Mouse (Mus musculus) forebrain, embryonic 13.5 days (tissue): ENCODE data around the gene Ciao1. TPM values are rescaled to one million over a fixed set of nuclear protein-coding genes. Genes with fewer than 3 reads are reported as not detected.

Source experiments
- polyA plus RNA-seq: library from polyadenylated mRNA; unstranded; fragments of >200 nt; fragmentation: Nextera tagmentation; extraction: Ambion mirVana; gene quantifications from 2 replicates; pipeline ENCODE4 v1.2.1, GENCODE M21; 2015

Ciao1 gene
- polyA plus RNA-seq, 1 experiment from 2014 or later = 61.6 TPM

Other genes starting within 250 kb of the Ciao1 start
- 10.7 and 11.7 TPM in 2 replicates for gene Ap4e1, start 239.1 kb downstream of the Ciao1 start, polyA plus RNA-seq
- 22.3 and 24.1 TPM in 2 replicates for gene Blvra, start 177.2 kb downstream of the Ciao1 start, polyA plus RNA-seq
- 74.9 and 77.1 TPM in 2 replicates for gene Ncaph, start 113.9 kb downstream of the Ciao1 start, polyA plus RNA-seq
- 19.6 and 19.9 TPM in 2 replicates for gene Itpripl1, start 104.4 kb downstream of the Ciao1 start, polyA plus RNA-seq
- 2.0 and 3.4 TPM in 2 replicates for gene 1810024B03Rik, start 39.5 kb downstream of the Ciao1 start, polyA plus RNA-seq
- 55.5 and 69.8 TPM in 2 replicates for gene Snrnp200, start 39.4 kb downstream of the Ciao1 start, polyA plus RNA-seq
- 33.7 and 38.6 TPM in 2 replicates for gene Tmem127, start 92 bp upstream of the Ciao1 start, polyA plus RNA-seq
- 82.4 and 87.3 TPM in 2 replicates for gene Stard7, start 22.4 kb upstream of the Ciao1 start, polyA plus RNA-seq
- 3.1 and 3.6 TPM in 2 replicates for gene Dusp2, start 88.3 kb upstream of the Ciao1 start, polyA plus RNA-seq
- not detected in 2 replicates for gene Astl, start 90.8 kb upstream of the Ciao1 start, polyA plus RNA-seq
- gene Adra2b, start 115.4 kb upstream of the Ciao1 start, polyA plus RNA-seq = 0.18 and 0.42 TPM in 2 replicates
- 0.12 and 0.13 TPM in 2 replicates for gene Gpat2, start 177.4 kb upstream of the Ciao1 start, polyA plus RNA-seq
- gene Fahd2a, start 196.7 kb upstream of the Ciao1 start, polyA plus RNA-seq = 28.2 and 31.6 TPM in 2 replicates